Mouse (Mus musculus): ENCODE measurements at regions not wholly inside any gene's neighbourhood (a gene's known extent, or its start where the extent isn't known, plus 50 kb on each side); places are given as distances from the start of the nearest gene placed in this dataset.

DNA sequence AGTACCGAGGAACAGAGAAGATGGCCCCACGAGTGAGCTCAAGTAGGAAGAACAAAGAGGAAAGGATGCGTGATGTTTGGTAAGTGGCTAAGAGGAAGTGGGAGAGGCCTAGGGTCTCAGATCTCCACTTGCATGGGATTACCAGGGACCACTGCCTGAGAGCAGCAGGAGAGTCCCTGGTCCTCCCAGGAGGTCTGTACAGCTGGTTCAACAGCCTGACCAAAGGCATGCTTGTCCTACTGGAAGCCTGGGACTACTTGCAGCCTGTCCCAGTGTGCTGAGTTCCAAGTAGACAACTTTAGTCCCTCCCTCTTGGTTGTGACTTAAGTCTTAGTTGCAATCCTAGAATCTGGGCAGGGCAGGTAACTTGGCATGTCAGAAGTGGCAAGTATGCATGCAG is 437.5 kb upstream of the Mki67 start:
- TF ChIP-seq POLR2A (IDR thresholded peaks at IDR 0.05; ENCODE audit: borderline replicate concordance, extremely low read depth, low read depth, low read length) (no peak), CTCF (IDR thresholded peaks at IDR 0.05; ENCODE audit: insufficient read depth, low read length) (no peak)

Data from lung, adult 2 months (tissue).